Mouse (Mus musculus): ENCODE results near the gene Myrip. TPM values are rescaled to one million over a fixed set of nuclear protein-coding genes. Genes with fewer than 3 reads are reported as not detected.

Gene Myrip
- polyA plus RNA-seq, 1 experiment from 2014 or later = 0.43 TPM

- Histone ChIP-seq H3K36me3 (no peaks in the 10 kb centered on the region), H3K4me3 (no peak overlapping the region), H3K4me1 (peaks cover 32% of the 10 kb centered on the region), H3K27me3 (ENCODE audit: low read depth, poor library complexity, severe bottlenecking) (no peaks in the 10 kb centered on the region), H3K9me3 (replicated peaks) (no peaks in the 10 kb centered on the region), H3K27ac (replicated peaks) (peak overlapping the region; percentile 61; the same call in 1 of the 2 replicates)
- DNase-seq (ENCODE audit: low spot score) = no peak
- 49% methylated on average over 4 of the region's 4 CpGs for WGBS
Measured at GRCm38 (mm10) chr9:120343123-120343790, 41.9 kb downstream of the Myrip start.

GRCm38 (mm10) chr9:120345651-120346151, 44.4 kb downstream of the Myrip start:
- H3K27me3 ChIP-seq (ENCODE audit: low read depth, poor library complexity, severe bottlenecking) = no peaks in the 10 kb centered on the region
- 45% methylated on average over 5 of the region's 5 CpGs for WGBS
- no peaks in the 10 kb centered on the region for H3K36me3 ChIP-seq
- DNase-seq (ENCODE audit: low spot score) = peak; percentile 34
- H3K9me3 ChIP-seq (replicated peaks) = no peaks in the 10 kb centered on the region
- peaks cover 34% of the 10 kb centered on the region for H3K4me1 ChIP-seq
- H3K4me3 ChIP-seq = no peak overlapping the region
- H3K27ac ChIP-seq (replicated peaks) = peak overlapping the region; percentile 81

- H3K4me1 ChIP-seq = peaks cover 22% of the 10 kb centered on the region
- H3K4me3 ChIP-seq = no peak overlapping the region
- H3K27me3 ChIP-seq (ENCODE audit: low read depth, poor library complexity, severe bottlenecking) = no peaks in the 10 kb centered on the region
- H3K36me3 ChIP-seq = no peaks in the 10 kb centered on the region
- no peak for DNase-seq (ENCODE audit: low spot score)
- 0 out of 2 replicates have a peak overlapping the region, but pooled peaks have one; percentile 4 for H3K27ac ChIP-seq (replicated peaks)
- WGBS = 78% methylated on average over 4 of the region's 4 CpGs
- 0 out of 2 replicates have a peak, but pooled peaks cover 5% of the 10 kb centered on the region for H3K9me3 ChIP-seq (replicated peaks)
Measured at GRCm38 (mm10) chr9:120349145-120349544, 47.8 kb downstream of the Myrip start.

GRCm38 (mm10) chr9:120350346-120350745, 49.0 kb downstream of the Myrip start:
- Histone ChIP-seq H3K27ac (replicated peaks) (no peak overlapping the region), H3K9me3 (replicated peaks) (0 out of 2 replicates have a peak, but pooled peaks cover 5% of the 10 kb centered on the region), H3K4me3 (no peak overlapping the region), H3K27me3 (ENCODE audit: low read depth, poor library complexity, severe bottlenecking) (no peaks in the 10 kb centered on the region), H3K36me3 (no peaks in the 10 kb centered on the region), H3K4me1 (peaks cover 16% of the 10 kb centered on the region)
- WGBS = 77% methylated on average over 6 of the region's 6 CpGs
- DNase-seq (ENCODE audit: low spot score) = no peak

GRCm38 (mm10) chr9:120351061-120351460, 49.7 kb downstream of the Myrip start:
- peaks cover 8% of the 10 kb centered on the region for H3K4me1 ChIP-seq
- 84% methylated on average over 7 of the region's 7 CpGs for WGBS
- no peaks in the 10 kb centered on the region for H3K36me3 ChIP-seq

DNA sequence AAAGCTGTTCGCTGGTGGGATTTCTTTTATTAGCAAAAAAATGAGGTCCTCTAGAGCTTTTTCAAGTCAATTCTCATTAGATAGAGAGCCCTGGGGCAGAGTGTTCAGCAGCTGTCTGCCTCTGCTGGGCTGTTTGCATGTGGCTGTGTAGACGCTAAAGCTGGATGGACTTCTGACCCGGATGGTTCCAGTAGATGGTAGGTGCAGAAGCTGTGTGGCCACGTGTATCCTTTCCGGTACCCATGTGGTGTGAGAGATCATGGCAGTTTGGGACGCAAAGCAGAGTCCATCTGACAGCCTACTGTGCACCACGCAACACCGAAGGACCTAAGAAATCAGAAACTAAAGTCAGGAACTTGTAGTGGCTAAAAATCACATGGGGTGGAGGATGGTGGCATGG, 50.2 kb downstream of the Myrip start:
- no peaks in the 10 kb centered on the region for H3K36me3 ChIP-seq
- WGBS = 91% methylated on average over 8 of the region's 8 CpGs
- DNase-seq (ENCODE audit: low spot score) = no peak
- no peaks in the 10 kb centered on the region for H3K27me3 ChIP-seq (ENCODE audit: low read depth, poor library complexity, severe bottlenecking)
- H3K9me3 ChIP-seq (replicated peaks) = 0 out of 2 replicates have a peak, but pooled peaks cover 5% of the 10 kb centered on the region
- H3K27ac ChIP-seq (replicated peaks) = no peak overlapping the region
- peaks cover 4% of the 10 kb centered on the region for H3K4me1 ChIP-seq
- no peak overlapping the region for H3K4me3 ChIP-seq

More at GRCm38 (mm10) chr9:120351061-120351460, 49.7 kb downstream of the Myrip start:
- Histone ChIP-seq H3K9me3 (replicated peaks) (0 out of 2 replicates have a peak, but pooled peaks cover 5% of the 10 kb centered on the region), H3K4me3 (no peak overlapping the region), H3K27me3 (ENCODE audit: low read depth, poor library complexity, severe bottlenecking) (no peaks in the 10 kb centered on the region), H3K27ac (replicated peaks) (no peak overlapping the region)
- no peak for DNase-seq (ENCODE audit: low spot score)

DNA sequence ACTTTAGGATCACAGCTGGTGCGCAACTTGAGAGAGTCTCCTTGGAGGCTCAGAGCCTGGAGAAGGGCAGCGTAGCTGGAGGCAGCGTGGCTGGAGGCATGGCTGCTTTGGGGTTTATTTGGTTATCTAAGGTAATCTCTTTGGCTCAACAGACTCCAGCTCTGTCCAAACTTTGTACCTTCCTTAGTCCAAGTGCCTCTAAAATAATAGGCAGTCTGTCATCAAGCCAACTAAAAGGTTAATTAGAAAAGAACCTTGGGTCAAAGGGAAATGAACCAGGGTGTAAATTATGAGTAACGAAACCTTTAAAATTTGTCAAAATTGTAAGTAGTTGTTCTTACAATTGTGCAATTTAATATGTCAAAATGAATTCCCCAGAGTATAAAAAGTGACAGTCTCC, 51.7 kb downstream of the Myrip start:
- Histone ChIP-seq H3K9me3 (replicated peaks) (0 out of 2 replicates have a peak, but pooled peaks cover 5% of the 10 kb centered on the region), H3K27ac (replicated peaks) (no peak overlapping the region), H3K4me1 (0 out of 2 replicates have a peak, but pooled peaks cover 2% of the 10 kb centered on the region), H3K4me3 (no peak overlapping the region), H3K27me3 (ENCODE audit: low read depth, poor library complexity, severe bottlenecking) (no peaks in the 10 kb centered on the region), H3K36me3 (no peaks in the 10 kb centered on the region)
- 91% methylated on average over 4 of the region's 4 CpGs for whole genome bisulfite sequencing
- no peak for DNase-seq (ENCODE audit: low spot score)

GRCm38 (mm10) chr9:120353967-120354366, 52.7 kb downstream of the Myrip start:
- no peak for DNase-seq (ENCODE audit: low spot score)
- 0 out of 2 replicates have a peak, but pooled peaks cover 5% of the 10 kb centered on the region for H3K9me3 ChIP-seq (replicated peaks)
- H3K4me1 ChIP-seq = 0 out of 2 replicates have a peak, but pooled peaks cover 2% of the 10 kb centered on the region
- 71% methylated on average over 3 of the region's 3 CpGs for WGBS
- no peaks in the 10 kb centered on the region for H3K27me3 ChIP-seq (ENCODE audit: low read depth, poor library complexity, severe bottlenecking)
- H3K27ac ChIP-seq (replicated peaks) = no peak overlapping the region
- H3K4me3 ChIP-seq = no peak overlapping the region
- H3K36me3 ChIP-seq = no peaks in the 10 kb centered on the region

- Histone ChIP-seq H3K36me3 (no peaks in the 10 kb centered on the region), H3K27me3 (ENCODE audit: low read depth, poor library complexity, severe bottlenecking) (no peaks in the 10 kb centered on the region), H3K27ac (replicated peaks) (no peak overlapping the region), H3K9me3 (replicated peaks) (0 out of 2 replicates have a peak, but pooled peaks cover 5% of the 10 kb centered on the region), H3K4me1 (no peaks in the 10 kb centered on the region), H3K4me3 (no peak overlapping the region)
- DNase-seq (ENCODE audit: low spot score) = no peak
- WGBS = 89% methylated on average over 12 of the region's 12 CpGs
Measured at GRCm38 (mm10) chr9:120354550-120355345, 53.4 kb downstream of the Myrip start.

DNA sequence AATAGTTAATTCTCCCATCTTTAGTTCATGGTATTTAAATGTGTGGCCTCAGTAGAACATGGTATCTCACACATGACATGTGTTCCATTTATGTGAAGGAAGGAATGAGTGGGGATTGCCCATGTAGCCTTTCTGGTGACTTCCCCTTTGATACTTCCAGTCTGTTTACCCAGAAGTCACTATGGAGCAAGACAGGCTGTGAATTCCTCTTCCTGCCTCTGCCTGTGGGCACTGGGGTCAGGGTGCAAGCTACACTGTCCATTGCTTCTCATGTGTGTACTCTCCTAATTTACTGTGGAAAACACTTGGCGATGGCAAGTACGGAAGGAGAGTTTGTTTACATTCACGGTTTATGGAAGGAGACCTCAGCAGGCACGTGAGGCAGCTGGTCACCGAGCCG, 55.2 kb downstream of the Myrip start:
- 0 out of 2 replicates have a peak, but pooled peaks cover 5% of the 10 kb centered on the region for H3K9me3 ChIP-seq (replicated peaks)
- no peak for DNase-seq (ENCODE audit: low spot score)
- no peaks in the 10 kb centered on the region for H3K4me1 ChIP-seq
- no peak overlapping the region for H3K27ac ChIP-seq (replicated peaks)
- H3K36me3 ChIP-seq = no peaks in the 10 kb centered on the region
- H3K4me3 ChIP-seq = no peak overlapping the region
- H3K27me3 ChIP-seq (ENCODE audit: low read depth, poor library complexity, severe bottlenecking) = no peaks in the 10 kb centered on the region
- WGBS = 92% methylated on average over 6 of the region's 6 CpGs

- WGBS = 76% methylated on average over 6 of the region's 6 CpGs
- H3K4me1 ChIP-seq = no peaks in the 10 kb centered on the region
Measured at GRCm38 (mm10) chr9:120358060-120358459, 56.7 kb downstream of the Myrip start.

GRCm38 (mm10) chr9:120360397-120361177, 59.3 kb downstream of the Myrip start:
- DNase-seq (ENCODE audit: low spot score) = no peak
- Histone ChIP-seq H3K36me3 (no peaks in the 10 kb centered on the region), H3K4me1 (no peaks in the 10 kb centered on the region), H3K4me3 (no peak overlapping the region), H3K27ac (replicated peaks) (no peak overlapping the region), H3K27me3 (ENCODE audit: low read depth, poor library complexity, severe bottlenecking) (no peaks in the 10 kb centered on the region), H3K9me3 (replicated peaks) (no peaks in the 10 kb centered on the region)
- 83% methylated on average over 14 of the region's 14 CpGs for WGBS

More at GRCm38 (mm10) chr9:120358060-120358459, 56.7 kb downstream of the Myrip start:
- H3K36me3 ChIP-seq = no peaks in the 10 kb centered on the region
- no peak for DNase-seq (ENCODE audit: low spot score)
- H3K27ac ChIP-seq (replicated peaks) = no peak overlapping the region
- no peaks in the 10 kb centered on the region for H3K27me3 ChIP-seq (ENCODE audit: low read depth, poor library complexity, severe bottlenecking)
- 0 out of 2 replicates have a peak, but pooled peaks cover 5% of the 10 kb centered on the region for H3K9me3 ChIP-seq (replicated peaks)
- no peak overlapping the region for H3K4me3 ChIP-seq
